Mouse (Mus musculus): ENCODE measurements around the gene Zswim5.

Gene Zswim5

DNA sequence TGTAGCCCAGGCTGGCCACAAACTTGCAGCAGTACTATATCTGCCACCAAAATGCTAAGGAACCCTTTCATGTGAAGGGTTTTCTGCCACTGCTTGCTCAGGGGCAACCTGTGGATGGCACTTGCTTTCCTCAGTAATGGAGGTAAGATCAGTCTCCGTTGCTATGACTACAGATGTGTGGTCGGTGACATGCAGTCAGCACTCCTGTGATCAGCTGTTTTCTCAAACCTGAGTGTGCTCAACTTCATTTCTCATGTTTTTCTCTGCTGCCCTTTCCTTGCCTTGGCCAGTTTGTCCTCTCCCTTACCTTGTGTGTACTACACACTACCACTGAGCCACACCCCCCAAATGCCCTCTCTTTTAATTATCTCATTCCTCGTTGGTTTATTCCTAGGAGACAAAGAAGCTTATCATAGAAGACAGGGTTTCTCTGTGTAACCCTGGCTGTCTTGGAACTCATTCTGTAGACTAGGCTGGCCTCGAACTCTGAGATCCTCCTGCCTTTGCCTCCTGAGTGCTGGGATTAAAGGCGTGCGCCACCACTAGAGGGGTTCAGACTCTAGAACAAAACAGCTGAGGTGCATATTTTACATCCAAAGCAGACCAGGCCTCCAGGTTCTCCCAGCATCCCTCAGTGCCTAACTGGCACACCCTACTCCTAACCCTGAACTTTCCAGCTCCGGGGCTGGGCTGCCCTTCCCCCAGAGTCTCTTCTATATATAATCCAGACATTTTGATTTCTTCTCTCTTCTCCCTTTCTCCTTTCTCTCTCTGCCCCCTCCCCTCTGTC is 128.6 kb downstream of the Zswim5 start:
- DNase-seq (ENCODE audit: low spot score) = no peak

DNA sequence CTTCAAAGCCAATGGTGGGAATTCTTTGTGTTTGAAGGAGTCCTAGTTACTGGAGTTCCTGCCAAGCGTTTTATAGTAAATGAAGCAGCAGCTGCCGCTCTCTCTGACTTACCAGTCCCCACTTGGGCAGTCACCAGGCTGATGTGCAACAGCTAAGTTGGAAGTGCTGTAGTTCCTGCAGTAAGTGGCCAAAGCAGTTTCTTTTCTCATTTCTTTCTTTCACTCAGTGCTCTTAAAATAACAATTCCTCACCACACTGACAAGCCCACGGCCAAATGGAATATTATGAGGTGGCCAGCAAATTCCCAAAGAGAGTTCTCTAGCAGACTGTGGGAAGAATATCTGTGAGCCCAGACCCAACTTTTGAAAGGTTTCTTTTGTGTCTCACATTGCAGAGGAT is 129.9 kb downstream of the Zswim5 start:
- peak; percentile 29 for DNase-seq (ENCODE audit: low spot score)

DNA sequence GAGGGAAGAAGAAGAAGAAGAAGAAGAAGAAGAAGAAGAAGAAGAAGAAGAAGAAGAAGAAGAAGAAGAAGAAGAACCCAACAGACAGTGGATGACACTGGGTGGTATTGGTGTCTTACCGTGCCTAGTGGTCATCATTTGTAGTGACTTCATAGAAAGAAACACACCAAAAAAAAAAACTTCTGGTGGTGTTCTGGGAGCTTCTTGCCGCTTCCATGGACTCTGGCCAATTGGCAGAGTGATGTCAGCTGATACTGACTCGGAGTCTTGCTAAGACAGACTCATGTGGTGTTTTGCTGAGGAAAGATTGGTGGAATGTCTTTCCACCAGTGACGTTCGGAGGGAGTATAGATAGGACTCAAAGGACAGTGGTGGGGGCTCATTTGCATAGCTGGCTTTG is 133.1 kb downstream of the Zswim5 start:
- DNase-seq (ENCODE audit: low spot score) = no peak

DNA sequence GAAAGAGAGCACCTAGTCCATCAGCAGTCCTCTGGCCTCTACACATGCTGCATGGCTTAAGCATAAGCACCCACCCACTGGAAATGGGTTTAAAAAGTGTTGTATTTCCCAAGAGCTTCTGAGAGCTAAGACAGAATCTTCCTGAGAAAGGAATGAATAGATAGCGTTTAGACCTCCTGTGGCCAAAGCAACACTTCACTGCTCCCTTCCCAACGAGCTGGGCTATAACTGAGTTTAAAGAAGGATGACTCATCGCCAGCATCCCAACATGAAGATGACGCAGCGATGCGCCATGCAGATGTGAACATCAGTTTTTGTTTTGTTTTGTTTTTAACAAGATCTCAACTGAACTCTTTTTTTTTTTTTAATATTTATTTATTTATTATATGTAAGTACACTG is 136.4 kb downstream of the Zswim5 start:
- no peak for DNase-seq (ENCODE audit: low spot score)

DNA sequence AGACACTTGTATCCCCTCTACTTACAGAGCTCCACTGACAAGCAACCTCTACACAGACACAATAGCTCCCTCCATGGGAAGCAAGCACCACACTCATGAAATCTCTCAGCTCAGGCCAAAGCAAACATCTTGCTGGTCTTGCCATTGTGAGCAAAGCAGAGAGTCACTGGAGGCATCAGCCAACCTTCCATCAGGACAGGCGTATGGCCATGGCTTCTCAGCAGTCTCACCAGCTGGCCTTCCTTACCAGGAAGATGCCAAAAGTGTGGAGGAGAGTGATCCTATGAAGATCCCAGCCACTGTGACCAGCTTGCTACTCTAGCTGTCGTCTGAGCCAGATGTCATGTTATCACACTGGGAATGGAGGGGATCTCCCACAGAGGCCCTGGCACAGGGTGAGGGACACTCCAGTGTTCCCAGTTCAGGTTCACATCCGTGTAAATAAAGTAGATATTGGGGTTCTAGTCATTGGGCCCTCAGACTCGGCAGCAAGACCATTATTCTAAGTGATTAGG is 137.8 kb downstream of the Zswim5 start:
- DNase-seq (ENCODE audit: low spot score) = no peak

DNA sequence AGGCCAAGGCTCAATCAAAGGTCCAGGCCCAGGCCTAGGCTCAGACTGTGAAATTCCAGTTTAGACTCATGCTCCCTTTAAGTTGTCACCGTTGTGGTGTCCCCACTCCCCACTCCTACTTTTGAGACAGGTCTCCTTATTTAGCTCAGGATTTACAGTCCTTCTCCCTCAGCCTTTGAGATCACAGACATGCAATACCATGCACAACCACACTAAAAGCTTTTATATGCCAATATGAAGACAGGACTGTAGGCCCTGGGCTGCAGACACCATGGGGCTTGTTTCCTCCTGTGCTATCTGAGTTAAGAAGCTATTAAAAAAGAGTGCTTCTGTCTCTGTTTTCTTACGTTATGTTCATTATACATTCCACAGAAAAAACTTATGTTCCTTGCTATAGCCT is 140.6 kb downstream of the Zswim5 start:
- no peak for DNase-seq (ENCODE audit: low spot score)

DNA sequence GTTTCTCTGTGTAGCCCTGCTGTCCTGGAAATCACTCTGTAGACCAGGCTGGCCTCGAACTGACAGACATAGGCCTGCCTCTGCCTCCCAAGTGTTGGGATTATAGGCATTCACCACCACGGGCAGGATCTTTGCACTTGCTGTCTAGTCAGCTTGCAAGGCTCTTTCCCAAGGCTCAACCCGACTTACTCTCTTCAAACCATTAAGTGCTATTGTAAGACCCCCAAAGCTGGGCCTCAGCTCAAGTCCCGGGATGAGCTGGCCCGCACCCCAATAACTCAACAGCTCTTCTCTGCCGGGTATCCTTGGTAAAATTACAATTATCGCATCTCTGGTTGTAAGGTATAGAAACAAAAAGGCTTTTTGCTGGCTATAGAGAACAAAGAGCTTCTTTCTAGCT is 141.2 kb downstream of the Zswim5 start:
- no peak for DNase-seq (ENCODE audit: low spot score)

DNA sequence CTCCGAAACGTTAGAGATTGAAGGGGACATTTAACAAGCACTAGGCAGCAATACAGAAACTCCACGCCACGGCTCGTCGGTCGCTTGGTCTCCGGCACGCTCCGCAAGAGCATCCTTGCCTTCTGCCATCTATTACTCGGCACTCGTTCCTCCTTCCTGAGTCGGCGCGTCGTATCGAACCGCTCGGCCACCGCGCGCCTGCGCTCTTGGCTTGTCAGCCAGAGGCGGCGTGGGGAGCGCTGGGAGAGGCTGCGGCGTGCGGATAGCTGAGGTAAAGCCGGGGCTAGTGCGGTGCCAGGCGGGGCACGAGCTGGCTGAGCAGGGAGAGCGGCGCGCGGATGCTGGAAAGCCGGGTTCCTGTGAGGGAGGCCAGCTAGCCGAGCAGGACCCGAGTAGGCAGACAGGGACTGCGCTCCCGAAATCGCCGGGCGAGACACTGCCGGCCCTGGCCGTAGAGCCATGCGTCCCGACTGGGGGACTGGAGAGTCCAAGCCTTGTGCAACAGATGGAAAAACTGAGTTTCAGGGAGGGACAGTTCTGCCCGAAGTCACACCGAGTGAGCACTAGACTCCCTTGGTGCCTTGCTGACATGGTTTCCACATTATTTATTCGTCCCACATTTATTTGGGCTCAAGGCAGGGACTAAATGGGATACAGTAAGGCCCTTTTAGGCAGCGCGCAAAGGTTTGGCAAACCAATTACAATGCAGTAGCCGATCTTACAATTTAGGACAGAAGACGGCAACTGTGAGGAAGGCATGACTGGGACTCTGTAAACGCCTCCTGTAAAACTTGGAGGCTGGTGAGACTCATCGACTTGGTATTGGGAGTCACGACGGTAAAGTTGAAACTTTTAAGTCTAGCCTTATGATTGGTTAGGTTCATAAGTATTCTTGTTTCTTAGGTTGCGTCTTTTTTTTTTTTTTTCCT is 142.3 kb downstream of the Zswim5 start, which contains the start of gene Eif2b3:
Gene Eif2b3, plus strand, starts transcription at position 197 of the 929 bp plus-strand sequence.
- peak; percentile 87 for DNase-seq (ENCODE audit: low spot score)

DNA sequence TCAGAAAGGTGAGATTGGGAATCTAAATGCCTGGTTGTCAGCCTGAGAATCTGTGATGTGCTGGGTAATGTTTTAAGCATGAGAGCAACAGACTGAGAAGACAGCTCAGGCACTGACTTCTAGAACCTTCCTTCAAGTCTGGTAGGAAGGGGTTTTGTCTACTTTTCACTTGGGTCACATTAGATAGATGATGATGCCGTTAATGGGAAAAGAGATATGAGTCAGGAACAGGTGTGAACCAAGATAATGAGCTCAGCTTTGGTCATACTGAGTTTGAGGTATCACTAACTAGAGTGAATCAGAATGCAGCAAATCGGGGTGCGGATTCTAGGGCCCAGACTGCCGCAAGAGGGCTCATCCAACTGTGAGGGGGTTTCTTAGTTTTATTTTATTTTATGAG is 146.3 kb downstream of the Zswim5 start:
- DNase-seq (ENCODE audit: low spot score) = no peak

DNA sequence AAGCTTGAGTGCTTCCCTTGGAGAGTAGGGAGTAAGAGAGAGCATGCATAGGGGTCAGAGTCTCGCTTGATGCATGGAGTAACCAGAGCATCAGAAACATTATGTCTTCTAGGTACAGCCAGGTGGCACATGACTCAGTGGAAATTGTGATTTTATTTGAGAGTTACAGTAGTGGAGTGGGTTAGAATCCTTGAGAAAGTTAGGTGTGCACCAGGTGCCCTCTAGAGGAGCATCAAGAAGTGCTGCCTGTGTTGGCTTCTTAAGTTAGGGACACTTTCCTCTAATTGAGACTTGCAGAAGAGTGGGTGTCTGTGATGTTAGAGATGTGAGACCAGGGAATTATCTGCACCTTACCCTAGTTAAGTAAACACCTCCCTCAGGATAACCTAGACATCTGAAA is 153.9 kb downstream of the Zswim5 start:
- DNase-seq (ENCODE audit: low spot score) = no peak

Measured in adipocyte (in vitro differentiated cells).